Mouse (Mus musculus) erythroblast, adult 5-6 weeks (primary cell): ENCODE measurements around the gene Cisd1. TPM values are rescaled to one million over a fixed set of nuclear protein-coding genes. Genes with fewer than 3 reads are reported as not detected.

Experiments used
- ATAC-seq: replicated peaks from 2 replicates; pipeline ENCODE4 v1.8.0; 2016; ENCODE audit warnings: moderate number of reproducible peaks, mild to moderate bottlenecking, moderate TSS enrichment, inconsistent platforms; ENCODE audit not compliant: poor library complexity, low FRiP score, severe bottlenecking
- total RNA-seq, 2 experiments: library from RNA; stranded (forward) in 1 of 2; stranded (reverse) in 1 of 2; fragments of 150-400 nt in 1 of 2; fragments of 200-764, 138-1000 nt in 1 of 2; gene quantifications; 2 replicates each; pipeline versions ENCODE4 v1.2.3 to v1.2.4; 2015 to 2017; ENCODE audit warnings: low replicate concordance in 2 of 2

Gene Cisd1
- total RNA-seq, 2 experiments from 2014 or later = 4.1 to 10.0 TPM

DNA sequence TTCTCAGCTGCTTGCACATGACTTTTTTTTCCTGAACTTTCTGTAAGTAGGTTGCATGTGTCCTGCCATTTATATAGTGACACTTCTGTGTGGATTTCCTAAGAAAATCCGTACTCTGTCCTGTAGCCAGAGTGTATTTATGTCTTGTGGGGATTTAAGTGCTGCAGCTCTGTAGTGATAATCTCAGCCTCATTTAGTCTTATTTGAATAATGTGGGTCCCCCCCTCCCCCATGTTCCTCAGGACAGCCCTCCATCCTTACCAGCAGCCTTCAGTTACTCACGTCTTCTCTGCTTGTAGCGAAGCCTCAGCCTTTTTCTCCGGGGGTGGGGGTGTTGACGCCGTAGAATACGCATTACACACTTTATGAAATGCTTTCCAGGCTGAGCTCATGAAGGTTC is 6.5 kb upstream of the Cisd1 start:
- ATAC-seq = no peak

DNA sequence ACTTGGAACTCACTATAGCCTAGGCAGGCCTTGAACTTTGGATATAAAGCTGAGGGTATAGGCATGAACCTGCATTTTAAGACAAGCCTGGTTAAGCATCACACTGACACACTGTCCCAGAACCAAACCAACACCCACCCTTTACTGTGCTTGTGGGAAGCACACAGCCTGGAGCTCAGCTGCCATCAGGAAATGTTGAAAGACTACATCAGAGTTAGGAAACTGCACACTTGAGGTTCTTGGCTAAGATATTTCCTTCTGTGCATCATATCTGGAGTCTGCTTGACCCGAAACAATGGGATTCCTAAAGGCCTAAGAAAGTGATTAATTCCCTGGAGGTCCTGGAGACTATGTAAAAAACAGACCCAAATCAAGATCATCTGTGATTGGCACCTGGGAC is 4.5 kb upstream of the Cisd1 start:
- ATAC-seq = no peak

DNA sequence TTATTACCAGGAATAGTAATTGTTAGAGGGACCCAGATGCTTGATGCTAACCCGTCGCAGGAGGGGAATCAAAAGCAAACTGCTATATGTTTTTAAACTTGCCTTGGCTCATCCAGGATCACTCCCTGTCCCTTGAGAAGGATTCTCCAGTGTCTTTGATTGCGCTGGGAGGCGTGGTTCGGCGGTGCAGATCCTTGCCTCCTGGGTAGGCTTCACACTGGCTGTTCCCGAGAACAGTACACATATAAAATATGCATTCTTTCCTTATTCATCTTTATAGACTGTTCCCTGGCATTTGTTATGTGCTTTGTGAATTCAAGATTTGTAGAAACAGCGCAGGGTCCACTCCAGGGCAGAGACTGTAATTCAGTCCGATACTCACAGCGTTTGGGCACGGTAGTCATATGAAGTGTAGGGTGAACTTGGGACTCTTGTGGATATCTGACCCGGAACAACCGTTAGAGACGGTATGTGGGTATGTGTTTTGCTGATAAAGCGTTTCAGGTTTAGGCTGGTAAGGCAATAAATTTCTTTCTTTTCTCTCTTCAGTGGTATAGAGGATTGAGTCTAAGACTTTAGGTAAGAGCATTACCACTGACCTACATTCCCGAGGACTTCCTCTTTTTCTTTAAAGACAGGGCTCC is 4.0 kb upstream of the Cisd1 start:
- ATAC-seq = no peak

DNA sequence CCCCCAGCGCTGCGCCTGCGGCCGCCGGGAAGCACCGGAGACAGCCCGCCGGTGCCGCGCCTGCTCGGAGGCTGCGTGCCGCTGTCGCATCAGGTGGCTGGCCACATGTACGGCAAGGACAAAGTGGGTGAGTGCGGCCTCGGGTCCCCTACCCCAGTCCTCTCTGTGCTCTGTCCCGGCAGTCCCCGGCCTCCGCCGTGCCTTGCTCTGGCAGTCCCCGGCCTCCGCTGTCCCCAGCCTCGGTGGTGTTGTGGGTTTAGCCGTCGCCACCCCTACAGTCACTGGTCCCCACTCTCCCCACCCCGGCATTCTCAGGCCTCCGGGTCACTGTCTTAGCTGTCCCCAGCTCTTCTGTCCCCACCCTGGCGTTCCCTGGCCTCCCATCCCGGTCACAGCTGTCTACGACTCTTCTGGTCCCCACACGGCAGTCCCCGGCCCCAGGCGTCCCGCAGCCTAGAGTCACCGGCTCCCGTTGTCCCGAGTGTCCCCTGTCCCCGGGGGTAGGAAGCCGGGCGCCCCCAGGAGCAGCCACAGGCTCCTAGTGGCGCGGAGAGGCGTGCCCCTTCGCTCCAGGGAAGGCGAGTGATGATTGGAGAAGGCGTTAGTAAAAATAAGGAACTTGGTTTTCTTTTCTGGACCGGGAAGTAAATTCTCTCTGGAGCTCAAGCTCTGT is 3.3 kb upstream of the Cisd1 start:
- peak; percentile 17; the same call in 1 of the 2 replicates for ATAC-seq

DNA sequence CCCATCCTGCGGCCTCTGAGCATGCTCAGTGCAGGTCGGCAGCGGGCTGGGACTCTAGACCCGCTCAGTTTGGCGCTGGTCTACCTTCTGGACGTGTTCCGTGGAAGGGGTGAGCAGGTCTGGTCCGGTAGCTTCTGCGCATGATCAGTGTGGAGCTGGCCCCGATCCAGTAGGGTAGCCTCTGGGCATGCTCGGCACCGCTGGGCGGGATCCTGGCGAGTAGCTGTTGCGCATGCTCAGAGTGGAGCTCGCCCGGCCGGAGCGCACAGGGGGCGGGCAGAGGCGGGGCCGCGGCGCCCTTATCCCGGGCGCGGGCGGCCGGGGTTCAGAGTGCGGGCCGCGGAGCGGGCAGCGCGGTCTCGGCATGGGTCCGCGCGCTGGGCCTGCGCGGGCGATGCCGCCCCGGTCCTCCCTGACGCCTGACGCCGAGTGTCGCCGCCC is 2.8 kb upstream of the Cisd1 start, which contains the start of gene Ipmk:
Gene Ipmk (plus strand): TSS at position 255 of the 441 bp plus-strand sequence.
- ATAC-seq = peak; percentile 83

DNA sequence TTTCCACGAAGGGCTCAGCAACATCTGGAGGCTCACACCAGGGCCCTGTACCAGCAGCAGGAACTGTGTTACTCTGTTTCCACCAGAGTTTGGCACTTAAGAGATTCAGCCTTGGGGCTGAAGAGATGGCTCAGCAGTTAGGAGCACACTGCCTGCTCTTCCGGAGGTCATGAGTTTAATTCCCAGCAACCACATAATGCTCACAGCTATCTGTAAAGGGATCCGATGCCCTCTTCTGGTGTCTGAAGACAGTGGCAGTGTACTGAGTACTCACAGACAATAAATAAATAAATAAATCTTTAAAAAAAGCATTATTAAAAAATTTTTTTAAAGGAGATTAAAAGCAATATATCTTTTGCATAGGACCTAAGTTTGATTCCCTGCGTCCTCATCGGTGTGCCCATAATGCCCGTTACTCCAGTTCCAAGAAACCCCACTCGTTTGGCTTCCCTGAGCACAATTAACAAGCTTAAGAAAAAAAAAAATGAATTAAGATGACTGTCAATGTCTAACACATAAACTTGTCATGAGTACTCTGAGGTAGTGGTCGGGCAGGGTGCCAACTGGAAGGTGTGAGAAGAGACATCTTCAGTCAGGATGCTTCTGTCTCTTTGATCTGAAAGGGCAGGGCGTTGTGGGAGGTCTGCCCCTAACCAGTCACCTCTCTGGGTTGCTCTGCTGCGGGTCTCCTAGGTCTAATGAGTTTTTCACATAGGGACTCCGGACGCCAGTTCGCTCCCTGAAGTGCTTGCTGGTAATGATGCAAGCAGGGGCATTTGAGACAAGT is 2.2 kb upstream of the Cisd1 start:
- peak; percentile 42; the same call in 1 of the 2 replicates for ATAC-seq

DNA sequence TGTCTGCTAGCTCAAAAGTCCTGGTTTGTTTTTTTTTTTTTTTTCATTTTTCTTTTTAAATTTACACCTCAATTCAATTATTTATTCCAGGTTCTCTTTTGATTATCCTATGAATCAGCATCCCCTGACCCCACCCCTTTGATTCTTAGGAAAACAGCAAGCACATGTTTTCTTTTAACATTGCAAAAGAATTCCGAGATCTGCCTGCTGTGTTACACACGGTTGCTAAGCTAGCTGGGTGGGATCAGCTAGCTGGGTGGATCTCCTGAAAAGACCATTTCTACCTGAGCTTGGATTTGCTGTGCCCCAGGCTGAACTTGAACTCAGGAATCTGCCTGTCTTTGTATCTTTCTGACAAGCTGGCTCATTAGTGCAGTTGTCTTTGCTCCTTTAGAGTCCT is 1.4 kb upstream of the Cisd1 start:
- no peak for ATAC-seq

DNA sequence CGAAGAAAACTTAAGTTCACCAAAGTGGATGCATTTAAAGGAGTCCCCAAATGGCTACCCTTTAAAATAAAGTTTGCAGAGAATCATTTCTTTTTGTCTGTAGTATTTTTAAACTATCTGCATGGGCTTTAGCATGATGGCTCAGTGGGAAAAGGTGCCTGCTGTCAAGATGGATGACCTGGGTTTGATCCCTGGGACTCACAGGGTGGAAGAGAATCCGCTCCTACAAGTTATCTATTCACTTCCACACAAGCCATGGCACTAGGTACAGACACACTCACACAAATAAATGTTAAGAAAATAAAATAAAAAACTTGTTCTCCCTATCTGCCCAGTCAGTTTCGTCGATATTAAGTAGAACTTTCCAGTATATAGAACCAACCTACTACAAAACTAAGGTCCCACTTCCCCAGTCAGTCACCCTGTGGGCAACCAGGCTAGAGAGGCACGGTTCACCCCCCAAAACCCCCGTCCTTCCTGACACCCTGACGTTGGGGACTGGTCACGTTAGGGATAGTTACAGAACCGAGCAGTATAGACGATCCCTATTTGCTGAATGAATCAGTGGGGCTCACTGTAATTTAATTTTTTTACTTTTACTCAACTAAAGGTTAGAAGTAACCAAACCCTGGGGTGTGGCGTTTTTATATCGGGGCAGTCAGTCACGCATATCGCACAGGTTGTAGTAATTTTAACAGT is 1.0 kb downstream of the Cisd1 start:
- no peak for ATAC-seq

DNA sequence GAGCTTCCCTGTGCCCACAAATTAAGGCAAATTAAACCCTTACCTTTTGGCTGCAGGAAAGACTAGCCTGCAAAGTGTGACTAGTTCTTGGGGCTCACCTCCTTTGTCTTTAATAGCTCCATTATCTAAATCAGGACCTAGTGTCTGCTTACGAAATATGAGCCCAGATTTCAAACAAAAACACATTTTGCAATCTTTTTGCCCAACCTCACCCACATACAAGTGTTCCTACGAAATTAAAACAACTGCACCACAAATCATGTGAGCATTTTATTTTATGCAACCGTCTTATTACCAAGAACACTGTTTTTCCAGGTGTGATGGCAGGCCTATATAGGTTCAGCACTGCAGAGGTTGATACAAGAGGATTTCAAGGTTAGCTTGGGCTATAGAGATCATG is 1.6 kb downstream of the Cisd1 start:
- no peak for ATAC-seq

DNA sequence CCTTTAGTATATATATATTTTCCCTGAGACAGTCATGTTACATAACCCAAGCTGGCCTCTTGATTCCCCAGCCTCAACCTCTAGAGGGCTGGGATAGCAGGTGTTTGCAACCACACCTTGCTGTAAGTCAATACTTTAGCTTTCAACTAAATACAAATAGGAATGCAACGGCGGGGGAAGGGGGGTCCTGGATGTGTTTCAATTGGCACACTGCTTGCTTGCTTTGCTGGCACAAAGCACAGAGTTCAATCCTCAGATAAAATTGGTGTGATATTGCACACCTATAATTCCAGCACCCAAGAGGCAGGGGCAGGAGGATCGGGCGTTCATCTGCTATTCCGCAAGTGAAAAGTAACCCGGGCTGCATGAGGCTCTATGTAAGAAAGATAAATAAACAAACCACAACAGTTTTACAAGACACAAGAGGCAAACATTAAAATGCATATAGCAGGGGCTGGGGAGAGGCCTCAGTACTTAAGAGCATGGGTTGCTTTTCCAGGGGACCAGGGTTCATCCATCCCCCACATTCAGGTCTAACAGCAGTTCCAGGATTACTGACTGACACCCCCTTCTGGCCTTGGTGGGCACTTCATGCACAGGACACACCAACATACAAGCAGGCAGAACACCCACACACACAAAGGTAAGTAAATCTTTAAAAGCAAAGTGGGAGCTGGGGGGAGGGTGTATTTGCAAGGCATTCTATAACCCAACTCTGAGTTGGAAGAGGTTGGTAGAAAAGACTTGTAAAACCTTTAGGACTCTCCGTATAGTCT is 2.5 kb downstream of the Cisd1 start:
- no peak for ATAC-seq

DNA sequence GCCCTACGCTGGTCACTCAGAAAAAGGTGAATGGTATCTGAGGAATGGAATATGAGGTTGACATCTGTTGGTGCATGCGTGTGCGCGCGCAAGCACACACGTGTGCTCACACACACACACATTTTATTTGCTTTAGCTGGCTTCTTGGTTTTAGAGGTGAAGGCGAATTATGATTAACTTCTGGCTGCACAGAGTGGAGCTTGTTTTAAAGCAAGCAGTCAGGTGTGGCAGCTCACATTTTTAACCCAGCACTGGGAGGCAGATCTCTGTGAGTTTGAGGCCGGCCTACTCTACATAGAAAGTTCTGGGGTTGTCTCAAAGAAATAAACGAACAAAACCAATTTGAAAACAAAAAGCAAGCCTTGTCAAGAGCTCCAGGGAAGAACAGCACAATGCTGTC is 3.5 kb downstream of the Cisd1 start:
- ATAC-seq = no peak

DNA sequence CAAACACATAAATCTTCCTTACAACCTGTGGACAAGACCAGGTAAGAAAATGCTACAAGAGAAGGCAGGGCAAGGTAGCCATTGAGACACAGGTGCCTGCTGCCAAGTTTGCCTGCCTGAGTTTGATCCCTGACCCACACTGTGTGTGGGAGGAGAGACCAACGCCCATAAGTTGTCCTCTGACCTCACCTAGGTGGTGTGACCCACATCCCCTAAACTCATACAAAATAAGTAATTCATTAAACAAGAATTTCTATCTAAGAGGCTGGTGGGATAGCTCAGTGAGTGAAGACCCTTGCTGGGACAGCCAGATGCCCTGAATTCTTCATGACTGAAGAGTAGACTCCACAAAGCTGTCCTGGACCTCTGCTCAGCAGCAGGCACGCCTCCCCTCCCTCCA is 4.6 kb downstream of the Cisd1 start:
- no peak for ATAC-seq

DNA sequence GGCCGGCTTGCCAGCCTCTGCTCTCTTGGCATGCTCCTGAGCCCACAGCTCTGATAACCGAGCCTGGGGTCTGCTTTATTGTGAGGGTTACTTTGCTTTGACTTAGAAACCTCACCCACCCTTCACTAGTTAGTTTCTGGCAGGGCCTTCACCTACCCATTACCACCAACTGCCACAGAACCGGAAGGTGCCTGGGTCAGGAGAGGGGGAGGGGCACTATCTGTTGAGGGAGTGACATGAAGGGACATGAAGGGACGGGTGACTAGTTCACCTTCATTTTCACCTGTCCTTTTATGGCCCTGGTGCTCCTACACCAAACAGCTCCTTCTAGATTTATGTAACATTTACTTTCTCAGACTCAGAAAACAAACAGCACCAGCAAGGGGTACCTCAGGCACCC is 5.3 kb downstream of the Cisd1 start:
- no peak for ATAC-seq

DNA sequence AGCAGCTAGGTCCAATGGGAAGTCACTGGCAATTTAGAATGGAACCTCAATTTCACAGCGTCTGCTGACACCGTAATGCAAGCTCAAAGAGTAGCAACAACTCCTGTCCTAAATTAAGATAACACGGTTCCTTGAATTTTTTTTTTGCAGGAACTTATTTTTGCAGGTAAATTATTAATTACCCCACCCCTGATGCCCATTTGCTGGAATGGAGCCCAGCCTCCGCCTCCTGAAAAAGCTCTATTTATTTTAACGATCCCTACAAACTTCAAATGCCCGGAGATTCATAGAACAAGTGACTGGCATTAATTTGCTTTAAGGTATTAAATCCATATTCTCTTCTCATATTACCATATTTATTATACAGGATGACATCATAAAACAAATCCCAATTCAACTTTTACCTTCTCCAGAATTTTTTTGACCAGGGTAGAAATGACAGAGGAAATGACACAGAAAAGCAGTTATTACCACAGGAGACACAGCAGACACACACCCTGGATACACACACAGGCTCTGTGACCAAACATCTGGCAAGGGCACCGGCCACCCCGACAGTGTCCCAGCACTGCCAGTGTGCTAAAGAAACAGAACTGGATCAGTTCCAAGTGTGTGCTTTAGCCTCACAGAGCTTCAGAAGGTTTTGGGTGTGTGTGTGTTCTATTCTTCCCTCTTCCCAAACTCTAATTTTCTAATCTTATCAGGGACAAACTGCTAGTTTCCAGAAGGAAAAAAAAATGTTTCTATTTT is 6.4 kb downstream of the Cisd1 start:
- ATAC-seq = no peak

DNA sequence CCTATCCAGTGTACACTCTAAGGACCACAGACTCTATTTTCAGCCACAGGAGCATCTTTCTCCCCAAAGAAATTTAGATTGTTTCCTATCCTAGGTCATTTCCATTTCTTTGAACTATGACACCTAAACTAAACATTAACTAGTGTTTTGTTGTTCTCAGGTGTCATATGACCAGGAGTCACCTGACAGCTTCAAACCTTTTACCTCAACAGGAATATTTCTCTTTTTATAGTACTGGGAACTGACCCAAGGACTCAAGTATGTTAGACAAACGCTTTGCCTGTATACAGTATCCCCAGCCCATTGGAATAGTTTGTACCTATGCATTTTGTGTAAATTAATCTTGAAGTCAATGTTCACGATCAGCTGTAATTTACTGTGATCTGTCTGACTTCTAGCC is 7.0 kb downstream of the Cisd1 start:
- ATAC-seq = no peak

DNA sequence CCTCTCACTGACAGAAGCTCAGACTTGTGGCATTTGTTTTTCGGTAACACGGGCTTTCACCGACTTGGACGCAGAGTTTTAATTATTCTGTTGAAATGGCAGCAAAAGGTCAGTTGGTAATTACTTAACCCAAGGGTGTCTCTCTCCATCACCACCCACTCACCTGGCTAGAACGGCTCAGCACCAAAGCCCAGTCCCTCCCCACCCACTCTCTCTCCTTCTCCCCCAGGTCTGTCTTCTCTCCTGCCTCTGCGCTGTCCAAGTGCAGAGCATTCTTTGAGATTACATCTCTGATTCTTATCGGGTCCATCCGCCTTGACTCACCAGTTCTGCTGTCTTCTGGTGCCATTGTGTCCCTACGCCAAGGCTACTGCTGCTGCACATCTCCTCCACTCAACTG is 11.9 kb downstream of the Cisd1 start:
- no peak for ATAC-seq

DNA sequence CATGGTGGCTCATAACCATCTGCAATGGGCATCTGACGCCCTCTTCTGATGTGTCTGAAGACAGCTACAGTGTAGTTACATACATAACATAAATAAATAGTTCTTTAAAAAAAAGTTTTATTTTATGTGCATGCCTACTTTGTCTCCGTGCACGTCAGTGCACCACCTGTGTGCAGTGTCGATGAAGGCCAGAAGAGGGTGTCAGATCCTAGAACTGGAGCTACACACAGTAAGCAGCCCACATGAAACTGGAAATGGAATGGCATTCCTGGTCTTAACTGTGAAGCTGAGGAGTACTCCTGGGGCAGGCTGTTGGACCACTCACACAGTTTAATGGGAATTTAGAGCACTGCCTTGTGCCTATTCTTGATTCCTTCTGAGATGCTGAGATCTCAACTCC is 12.4 kb downstream of the Cisd1 start:
- ATAC-seq = no peak

DNA sequence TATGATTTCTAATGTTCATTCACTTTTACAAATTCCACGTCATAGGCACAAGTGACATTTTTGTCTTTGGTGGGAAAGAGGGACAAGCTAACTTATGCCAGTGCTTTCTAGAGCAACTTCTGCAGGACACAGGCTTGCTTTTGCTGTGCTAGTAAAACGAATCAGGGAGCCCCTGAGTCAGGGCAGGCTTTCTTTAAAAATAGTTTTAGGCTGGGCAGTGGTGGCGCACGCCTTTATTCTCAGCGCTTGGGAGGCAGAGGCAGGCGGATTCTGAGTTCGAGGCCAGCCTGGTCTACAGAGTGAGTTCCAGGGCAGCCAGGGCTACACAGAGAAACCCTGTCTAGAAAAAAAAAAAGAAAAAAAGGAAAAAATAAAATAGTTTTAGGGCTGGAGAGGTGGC is 12.8 kb downstream of the Cisd1 start:
- no peak for ATAC-seq

DNA sequence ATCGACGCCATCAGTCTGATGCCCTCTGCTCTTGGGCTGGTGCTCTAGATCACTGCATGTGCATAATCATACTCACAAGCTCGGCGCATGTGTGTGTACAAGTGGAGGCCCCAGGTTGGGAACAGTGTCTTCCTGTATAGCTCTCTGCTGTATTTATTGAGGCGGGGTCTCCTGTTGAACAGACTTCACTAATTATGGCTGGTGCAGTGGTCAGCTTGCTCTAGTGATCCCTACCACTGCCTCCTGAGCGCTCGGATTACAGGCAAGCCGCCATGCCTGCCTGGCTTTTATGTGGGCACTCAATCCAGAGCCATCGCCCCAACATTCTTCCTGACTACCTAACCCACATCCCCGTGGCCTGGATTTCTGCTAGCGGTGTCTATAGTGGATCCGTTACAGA is 14.7 kb downstream of the Cisd1 start:
- no peak for ATAC-seq
